Comparison of ENCODE assay signal across 8 mouse cellular contexts in the genomic region with DNA sequence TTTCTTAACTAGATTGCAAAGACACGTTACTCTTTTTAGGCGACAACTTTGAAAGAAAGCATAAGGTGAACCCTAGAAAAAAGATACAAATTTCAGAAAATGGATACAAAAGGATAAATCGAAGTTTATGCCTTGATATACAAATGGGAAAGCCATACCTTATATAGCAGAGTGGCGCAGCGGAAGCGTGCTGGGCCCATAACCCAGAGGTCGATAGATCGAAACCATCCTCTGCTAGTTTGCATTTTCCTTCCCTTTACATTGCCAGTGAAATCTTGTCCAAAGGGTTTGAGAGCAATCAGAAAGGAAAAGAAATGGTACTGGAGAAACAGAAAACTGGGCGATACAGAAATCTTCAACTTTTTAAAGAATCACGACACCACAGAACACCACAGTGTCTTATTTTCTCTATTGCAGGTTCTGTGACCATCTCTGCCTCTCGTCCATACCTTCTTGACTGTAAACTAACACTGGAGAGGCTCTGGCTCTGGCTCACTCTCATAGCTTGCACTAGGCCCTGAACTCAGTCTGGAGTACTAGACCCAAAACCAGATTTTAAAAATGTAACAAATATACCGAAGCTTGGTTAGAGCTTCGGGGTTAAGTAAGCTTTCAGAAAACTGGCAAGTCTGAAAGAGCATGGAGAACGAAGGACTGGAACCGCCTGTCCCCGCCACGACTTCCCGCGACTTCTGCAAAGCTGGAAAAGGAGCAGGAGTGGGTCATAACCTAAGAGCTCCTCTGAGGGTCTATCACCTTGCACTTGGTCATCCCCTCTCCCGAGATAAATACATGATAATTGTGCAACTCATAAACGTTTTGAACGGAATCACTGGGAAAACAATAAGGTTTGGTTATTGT. TPM values are rescaled to one million over a fixed set of nuclear protein-coding genes. Genes with fewer than 3 reads are reported as not detected.
DNase-seq lines count a peak whose midpoint lies in the region; ATAC-seq and TF ChIP-seq lines count a peak whose summit lies in the region.

No protein-coding gene starts in this region.

- peak overlapping the region; percentile 49 for H3K4me2 ChIP-seq in heart, embryonic 14.5 days (ENCODE audit: low read length)
- H3K4me2 ChIP-seq in forebrain, postnatal 0 days (ENCODE audit: low read depth): peak overlapping the region; percentile 16; the same call in 1 of the 2 replicates
- H3K4me2 ChIP-seq in liver, postnatal 0 days (ENCODE audit: low read depth, low read length): peak overlapping the region; percentile 57

- no peak for DNase-seq in heart, adult 18-20 months
- no peak for DNase-seq in G1E (ENCODE audit: low spot score)
- no peak for DNase-seq in forebrain, postnatal 0 days
- DNase-seq in liver, postnatal 0 days: no peak
- DNase-seq in gastrocnemius, postnatal 4 days (ENCODE audit: low spot score in 2 of 2): no peak

- WGBS in heart, embryonic 14.5 days: 13% methylated on average over 22 of the region's 22 CpGs
- WGBS in forebrain, postnatal 0 days: 20% methylated on average over 22 of the region's 22 CpGs
- WGBS in liver, postnatal 0 days (ENCODE audit: insufficient replicate concordance): 18% methylated on average over 22 of the region's 22 CpGs

- no peak for ATAC-seq in heart, embryonic 14.5 days (ENCODE audit: insufficient number of reproducible peaks, insufficient read depth, low FRiP score, low read depth)
- no peak for ATAC-seq in G1E (ENCODE audit: extremely low read depth, insufficient number of reproducible peaks, low FRiP score, poor library complexity, severe bottlenecking)
- peak; percentile 73; the same call in 1 of the 2 replicates for ATAC-seq in forebrain, postnatal 0 days
- ATAC-seq in liver, postnatal 0 days: 0 out of 2 replicates have a peak, but pooled peaks have one; percentile 45
- no peak for ATAC-seq in activated CD4-positive, CD25-positive, alpha-beta regulatory T cell, adult 4 months
- ATAC-seq in erythroid progenitor cell, adult 5-6 weeks (replicated peaks; ENCODE audit: low FRiP score, poor library complexity, severe bottlenecking): no peak

- peak overlapping the region; percentile 16 to 21; a peak in 3 of 4 replicates for H3K4me3 ChIP-seq in heart, embryonic 14.5 days (ENCODE audit: control insufficient read depth in 1 of 2, insufficient read depth in 1 of 2, low read depth in 1 of 2, low read length in 2 of 2)
- H3K4me3 ChIP-seq in G1E (ENCODE audit: low read depth, low read length): peak overlapping the region; percentile 55; the same call in 1 of the 2 replicates
- H3K4me3 ChIP-seq in forebrain, postnatal 0 days (ENCODE audit: low read depth, low read length): 0 out of 2 replicates have a peak overlapping the region, but pooled peaks have one; percentile 1
- peak overlapping the region; percentile 2; the same call in 1 of the 2 replicates for H3K4me3 ChIP-seq in liver, postnatal 0 days (ENCODE audit: low read depth, low read length)

- no peak for TF ChIP-seq CTCF in G1E (IDR thresholded peaks at IDR 0.05; ENCODE audit: low read depth, low read length)
- TF ChIP-seq CTCF in forebrain, postnatal 0 days (IDR thresholded peaks at IDR 0.05; ENCODE audit: low read depth): no peak
- TF ChIP-seq CTCF in liver, postnatal 0 days (IDR thresholded peaks at IDR 0.05; ENCODE audit: low read depth): no peak

- no peak overlapping the region for H3K27ac ChIP-seq in heart, embryonic 14.5 days (replicated peaks in 1 of 2; ENCODE audit: control insufficient read depth in 1 of 2, insufficient read depth in 1 of 2, low read depth in 2 of 2, low read length in 2 of 2)
- no peak overlapping the region for H3K27ac ChIP-seq in forebrain, postnatal 0 days (ENCODE audit: low read depth, low read length)
- H3K27ac ChIP-seq in liver, postnatal 0 days (ENCODE audit: low read depth): no peak overlapping the region

- H3K9ac ChIP-seq in heart, embryonic 14.5 days (ENCODE audit: low read length): peak overlapping the region; percentile 34; the same call in 1 of the 2 replicates
- H3K9ac ChIP-seq in forebrain, postnatal 0 days: no peak overlapping the region
- H3K9ac ChIP-seq in liver, postnatal 0 days (replicated peaks): 0 out of 2 replicates have a peak overlapping the region, but pooled peaks have one; percentile 16

- no peak for TF ChIP-seq EP300 in liver, postnatal 0 days (IDR thresholded peaks at IDR 0.05; ENCODE audit: low read depth)

- H3K9me3 ChIP-seq in heart, embryonic 14.5 days (ENCODE audit: control insufficient read depth, low read length): no peaks in the 10 kb centered on the region
- no peaks in the 10 kb centered on the region for H3K9me3 ChIP-seq in G1E (replicated peaks)
- H3K9me3 ChIP-seq in forebrain, postnatal 0 days (ENCODE audit: low read length): no peaks in the 10 kb centered on the region
- no peaks in the 10 kb centered on the region for H3K9me3 ChIP-seq in liver, postnatal 0 days (ENCODE audit: low read length)

- no peaks in the 10 kb centered on the region for H3K27me3 ChIP-seq in heart, embryonic 14.5 days (ENCODE audit: control insufficient read depth, insufficient read depth, low read length)
- H3K27me3 ChIP-seq in G1E (ENCODE audit: insufficient read depth, low read length): peaks cover 8% of the 10 kb centered on the region
- H3K27me3 ChIP-seq in forebrain, postnatal 0 days (ENCODE audit: insufficient read depth, low read length): no peaks in the 10 kb centered on the region
- H3K27me3 ChIP-seq in liver, postnatal 0 days (ENCODE audit: insufficient read depth, low read length): no peaks in the 10 kb centered on the region

- H3K36me3 ChIP-seq in heart, embryonic 14.5 days (ENCODE audit: control insufficient read depth, insufficient read depth, low read length): no peaks in the 10 kb centered on the region
- H3K36me3 ChIP-seq in G1E (replicated peaks): no peaks in the 10 kb centered on the region
- no peaks in the 10 kb centered on the region for H3K36me3 ChIP-seq in forebrain, postnatal 0 days (ENCODE audit: insufficient read depth)
- no peaks in the 10 kb centered on the region for H3K36me3 ChIP-seq in liver, postnatal 0 days (replicated peaks; ENCODE audit: insufficient read depth, low read length)

- H3K4me1 ChIP-seq in heart, embryonic 14.5 days (ENCODE audit: control insufficient read depth in 2 of 2, insufficient read depth in 2 of 2, low read length in 2 of 2): peaks cover 2 to 4% of the 10 kb centered on the region in 2 experiments; a peak in 3 of 4 replicates
- H3K4me1 ChIP-seq in G1E (ENCODE audit: insufficient read depth, low read depth, low read length): peaks cover 43% of the 10 kb centered on the region
- no peaks in the 10 kb centered on the region for H3K4me1 ChIP-seq in forebrain, postnatal 0 days (ENCODE audit: insufficient read depth)
- 0 out of 2 replicates have a peak, but pooled peaks cover 4% of the 10 kb centered on the region for H3K4me1 ChIP-seq in liver, postnatal 0 days (ENCODE audit: insufficient read depth)

RNA-seq across cellular contexts. Expression of a gene that starts 37.7 kb away (rescaled TPM):
- polyA plus RNA-seq in heart, embryonic 14.5 days (2014; fragmentation: Nextera tagmentation; extraction: Ambion mirVana): 6.0 and 7.1 TPM in 2 replicates
- 1 to 10 TPM in 1 of 2 experiments, under 1 TPM in 1; 0.67 to 1.3 TPM for total RNA-seq in heart, adult 18-20 months (2021)
- 10.4 and 20.1 TPM in 2 replicates for total RNA-seq in G1E (2014; fragmentation: Nextera tagmentation)
- 2.2 and 3.6 TPM in 2 replicates for total RNA-seq in G1E (2017)
- 0.20 and 0.26 TPM in 2 replicates for polyA plus RNA-seq in G1E (2012)
- 20.7 and 21.6 TPM in 2 replicates for total RNA-seq in forebrain, postnatal 0 days (2014; rRNA removed)
- 15.3 and 17.2 TPM in 2 replicates for polyA plus RNA-seq in forebrain, postnatal 0 days (2015; fragmentation: Nextera tagmentation; extraction: Ambion mirVana)
- 0.27 and 0.32 TPM in 2 replicates for polyA plus RNA-seq in liver, postnatal 0 days (2015; fragmentation: Nextera tagmentation; extraction: Ambion mirVana)
- not detected for polyA plus RNA-seq in activated CD4-positive, CD25-positive, alpha-beta regulatory T cell, adult 4 months (2017; shearing (Covaris generic))
- not detected in 2 replicates for total RNA-seq in erythroid progenitor cell, adult 5-6 weeks (2015; ENCODE audit: low replicate concordance)
- 1.3 TPM in 1 of 2 replicates, not detected in the other for total RNA-seq in erythroid progenitor cell, adult 5-6 weeks (2017; ENCODE audit: low replicate concordance)
- 1 to 10 TPM; 1.4 to 2.6 TPM for total RNA-seq in gastrocnemius, postnatal 4 days (2021)

Comparison
In these comparisons a context has a peak if more than half of its experiments do, and no peak if none do; other contexts are left out.
1. ATAC-seq: peak in forebrain, postnatal 0 days (single experiment) and liver, postnatal 0 days (single experiment); none in heart, embryonic 14.5 days (single experiment), G1E (single experiment), activated CD4-positive, CD25-positive, alpha-beta regulatory T cell, adult 4 months (single experiment) and erythroid progenitor cell, adult 5-6 weeks (single experiment).
2. H3K4me3 ChIP-seq: peak in every context shown above with its lines; median percentile 55 in G1E; 18 in heart, embryonic 14.5 days; 2 in liver, postnatal 0 days; 1 in forebrain, postnatal 0 days.
3. Peak in every context shown above with its lines, with median percentiles within 50 percentile points of each other: H3K4me2 ChIP-seq.